Mouse (Mus musculus): ENCODE measurements around the gene Rabgap1l.

DNA sequence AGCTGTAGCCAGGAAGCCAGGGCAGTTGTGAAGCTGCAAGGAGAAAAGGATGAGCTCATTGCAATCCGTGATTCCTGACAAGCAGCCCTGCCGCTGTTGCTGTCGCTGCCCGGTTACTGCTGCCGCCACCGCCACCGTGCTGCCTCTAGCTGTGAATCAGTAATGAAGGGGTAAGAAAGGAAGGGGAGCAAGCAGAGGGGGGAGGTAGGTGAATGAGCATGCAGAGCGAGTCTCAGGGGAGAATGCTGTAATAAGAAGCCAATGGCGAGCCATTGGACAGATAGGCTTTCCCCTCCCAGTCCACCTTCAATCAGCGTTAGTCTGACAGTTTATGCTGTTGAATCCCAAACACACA lies 441.2 kb downstream of the Rabgap1l start:
- TF ChIP-seq CTCF (IDR thresholded peaks at IDR 0.05; ENCODE audit: control insufficient read depth, insufficient read depth, insufficient replicate concordance, low read depth, low read length): no peak
- no peak for TF ChIP-seq POLR2A (IDR thresholded peaks at IDR 0.05; ENCODE audit: control insufficient read depth, low read depth, low read length)
